Mouse (Mus musculus) embryonic facial prominence, embryonic 15.5 days (tissue): ENCODE data around the gene Cd151. TPM values are rescaled to one million over a fixed set of nuclear protein-coding genes. Genes with fewer than 3 reads are reported as not detected.

Experiments
- ATAC-seq: fragments of 200-750 bp; cut with Nextera tagmentation; 2 replicates; pipeline ENCODE4 v1.8.0; 2017; ENCODE audit warnings: low read depth, moderate TSS enrichment; ENCODE audit not compliant: insufficient number of reproducible peaks, low FRiP score, low TSS enrichment
- H3K27ac ChIP-seq: fragments of 300-500 bp; sonication (generic); replicated peaks from 2 replicates; pipeline ENCODE4 v1.5.1; 2015; ENCODE audit warnings: mild to moderate bottlenecking, inconsistent platforms
- H3K27me3 ChIP-seq: fragments of 300-500 bp; sonication (generic); 2 replicates; pipeline ENCODE4 v1.6.1; 2015; ENCODE audit warnings: inconsistent platforms
- H3K36me3 ChIP-seq: fragments of 300-500 bp; sonication (generic); 2 replicates; pipeline ENCODE4 v1.6.1; 2015; ENCODE audit warnings: mild to moderate bottlenecking, inconsistent platforms
- H3K4me1 ChIP-seq: fragments of 300-500 bp; sonication (generic); 2 replicates; pipeline ENCODE4 v1.6.1; 2015; ENCODE audit warnings: inconsistent platforms
- H3K4me2 ChIP-seq: fragments of 300-500 bp; sonication (generic); replicated peaks from 2 replicates; pipeline ENCODE4 v1.6.1; 2015; ENCODE audit warnings: mild to moderate bottlenecking, inconsistent platforms
- H3K4me3 ChIP-seq: fragments of 300-500 bp; sonication (generic); replicated peaks from 2 replicates; pipeline ENCODE4 v1.5.1; 2015; ENCODE audit warnings: mild to moderate bottlenecking, inconsistent platforms
- H3K9ac ChIP-seq: fragments of 300-500 bp; sonication (generic); 2 replicates; pipeline ENCODE4 v1.6.1; 2015; ENCODE audit warnings: inconsistent platforms
- H3K9me3 ChIP-seq: fragments of 300-500 bp; sonication (generic); replicated peaks from 2 replicates; pipeline ENCODE4 v1.6.1; 2016; ENCODE audit warnings: inconsistent platforms
- WGBS: fragments of 180-500 bp; shearing (Covaris S2); methylation state at CpG from one replicate; pipeline ENCODE4 v1.1.7; 2015; 5-methylcytosine and 5-hydroxymethylcytosine counted together
- polyA plus RNA-seq: library from polyadenylated mRNA; unstranded; fragments of >200 nt; fragmentation: Nextera tagmentation; extraction: Ambion mirVana; gene quantifications from 2 replicates; pipeline ENCODE4 v1.2.1, GENCODE M21; 2015

Gene Cd151
- polyA plus RNA-seq, 1 experiment from 2014 or later: 26.5 TPM

DNA sequence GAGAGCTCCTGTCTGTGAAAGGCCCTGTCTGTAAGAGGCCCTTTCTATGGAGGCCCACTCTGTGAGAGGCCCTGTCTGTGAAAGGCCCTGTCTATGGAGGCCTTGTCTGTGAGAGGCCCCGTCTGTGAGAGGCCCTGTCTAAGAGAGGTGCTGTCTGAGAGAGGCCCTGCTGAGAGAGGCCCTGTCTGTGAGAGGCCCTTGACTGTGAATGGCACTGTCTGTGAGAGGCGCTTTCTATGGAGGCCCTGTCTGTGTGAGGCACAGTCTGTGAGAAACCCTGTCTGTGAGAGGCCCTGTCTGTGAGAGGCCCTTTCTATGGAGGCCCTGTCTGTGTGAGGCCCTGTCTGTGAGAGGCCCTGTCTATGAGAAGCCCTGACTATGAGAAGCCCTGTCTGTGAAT lies 39.1 kb downstream of the Cd151 start:
- WGBS: 83% methylated on average over 2 of the region's 2 CpGs
- ATAC-seq: no peak
- Histone ChIP-seq H3K4me1 (no peaks in the 10 kb centered on the region), H3K4me2 (no peak overlapping the region), H3K27me3 (no peaks in the 10 kb centered on the region), H3K27ac (no peak overlapping the region), H3K36me3 (peaks cover 34% of the 10 kb centered on the region), H3K9me3 (no peaks in the 10 kb centered on the region), H3K4me3 (no peak overlapping the region), H3K9ac (no peak overlapping the region)

DNA sequence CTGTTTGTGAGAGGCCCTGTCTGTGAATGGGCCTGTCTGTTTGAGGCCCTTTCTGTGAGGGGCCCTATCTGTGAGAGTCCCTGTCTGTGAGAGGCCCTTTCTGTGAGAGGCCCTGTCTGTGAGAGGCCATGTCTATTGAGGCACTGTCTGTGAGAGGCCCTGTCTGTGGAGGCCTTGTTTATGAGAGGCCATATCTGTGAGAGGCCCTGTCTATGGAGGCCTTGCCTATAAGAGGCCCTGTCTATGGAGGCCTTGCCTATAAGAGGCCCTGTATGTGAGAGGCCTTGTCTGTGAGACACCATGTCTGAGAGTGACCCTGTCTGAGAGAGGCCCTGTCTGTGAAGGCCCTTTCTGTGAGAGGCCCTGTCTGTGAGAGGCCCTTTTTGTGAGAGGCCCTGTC lies 41.0 kb downstream of the Cd151 start:
- peaks cover 30% of the 10 kb centered on the region for H3K36me3 ChIP-seq
- no peak overlapping the region for H3K27ac ChIP-seq
- no peaks in the 10 kb centered on the region for H3K9me3 ChIP-seq
- ATAC-seq: no peak; the same call in 1 of the 2 replicates
- H3K4me2 ChIP-seq: no peak overlapping the region
- no peak overlapping the region for H3K9ac ChIP-seq
- no peaks in the 10 kb centered on the region for H3K27me3 ChIP-seq
- no peak overlapping the region for H3K4me3 ChIP-seq
- H3K4me1 ChIP-seq: no peaks in the 10 kb centered on the region

DNA sequence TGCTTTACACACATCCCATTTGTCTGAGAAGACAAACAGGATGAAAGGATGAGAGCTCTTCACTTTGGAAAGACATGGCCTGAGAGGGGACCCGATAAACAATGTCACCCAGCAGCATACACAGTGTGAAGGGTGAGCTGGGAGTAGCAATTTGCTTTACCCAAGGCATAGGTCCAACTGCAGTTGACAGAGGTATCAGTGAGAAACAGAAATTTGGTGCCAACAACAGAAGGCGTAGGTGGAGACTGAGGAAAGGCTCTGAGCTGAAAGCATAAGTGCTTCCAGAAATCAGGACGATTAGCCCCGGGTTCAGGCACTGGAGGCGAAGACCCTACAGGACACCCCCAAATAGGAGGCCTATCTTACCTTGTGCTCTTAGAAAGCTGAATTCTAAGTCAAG lies 43.0 kb downstream of the Cd151 start:
- Histone ChIP-seq H3K4me3 (no peak overlapping the region), H3K4me2 (no peak overlapping the region), H3K27ac (no peak overlapping the region), H3K9me3 (no peaks in the 10 kb centered on the region), H3K27me3 (no peaks in the 10 kb centered on the region), H3K9ac (no peak overlapping the region), H3K4me1 (no peaks in the 10 kb centered on the region), H3K36me3 (peaks cover 42% of the 10 kb centered on the region)
- no peak for ATAC-seq
- WGBS: 88% methylated on average over 5 of the region's 5 CpGs

DNA sequence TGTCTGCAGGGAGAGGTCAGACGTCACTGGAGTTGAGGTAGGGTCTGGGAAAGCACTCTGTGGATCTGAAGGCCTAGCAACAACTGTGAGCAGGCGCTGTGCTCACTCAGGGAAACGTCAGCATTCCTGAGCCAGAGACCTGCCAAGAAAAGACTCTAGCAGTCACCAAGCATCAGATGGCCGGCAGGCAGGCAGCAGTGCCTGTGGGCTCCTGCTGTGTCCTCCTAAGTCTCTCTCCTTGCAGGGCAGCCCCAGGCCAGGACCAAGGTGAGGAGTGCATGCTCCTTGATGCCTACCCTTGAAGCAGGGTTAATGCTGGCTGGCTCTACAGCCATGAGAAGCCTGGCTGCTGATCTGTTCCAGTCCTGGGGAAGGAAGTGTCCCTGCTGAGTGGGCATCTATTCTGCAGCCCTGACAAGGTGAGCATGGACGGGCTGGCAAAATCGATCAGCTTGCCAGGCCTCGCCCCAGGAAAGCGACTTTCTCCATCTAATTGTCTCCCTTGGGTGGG lies 43.5 kb downstream of the Cd151 start:
- H3K4me2 ChIP-seq: no peak overlapping the region
- H3K27me3 ChIP-seq: no peaks in the 10 kb centered on the region
- no peak for ATAC-seq
- no peak overlapping the region for H3K27ac ChIP-seq
- H3K4me3 ChIP-seq: no peak overlapping the region
- 68% methylated on average over 8 of the region's 8 CpGs for WGBS
- no peak overlapping the region for H3K9ac ChIP-seq
- H3K9me3 ChIP-seq: no peaks in the 10 kb centered on the region
- no peaks in the 10 kb centered on the region for H3K4me1 ChIP-seq
- peaks cover 45% of the 10 kb centered on the region for H3K36me3 ChIP-seq

DNA sequence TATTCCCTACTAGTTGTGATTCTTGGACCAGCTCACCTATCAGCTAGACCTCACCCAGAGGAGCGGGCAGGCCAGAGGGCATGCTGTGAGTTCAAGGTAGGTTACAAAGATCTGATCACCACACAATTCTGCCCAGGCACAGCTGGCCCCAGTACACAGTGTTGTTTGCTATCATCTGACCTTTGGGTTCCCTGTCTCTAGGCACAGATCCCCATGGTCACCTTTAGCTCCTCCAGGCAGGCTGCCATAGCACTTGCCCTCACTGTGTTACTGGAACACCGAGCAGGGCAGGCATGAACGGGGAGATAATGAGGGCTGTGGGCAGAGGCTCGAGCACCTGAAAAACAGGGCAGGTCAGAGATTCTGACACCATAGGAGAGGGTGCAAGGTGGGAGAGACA lies 50.4 kb downstream of the Cd151 start:
- Histone ChIP-seq H3K4me1 (0 out of 2 replicates have a peak, but pooled peaks cover 2% of the 10 kb centered on the region), H3K36me3 (peaks cover 29% of the 10 kb centered on the region; the same call in 1 of the 2 replicates), H3K9ac (no peak overlapping the region), H3K27ac (0 out of 2 replicates have a peak overlapping the region, but pooled peaks have one; percentile 53), H3K9me3 (no peaks in the 10 kb centered on the region), H3K4me2 (no peak overlapping the region), H3K27me3 (no peaks in the 10 kb centered on the region), H3K4me3 (no peak overlapping the region)
- 89% methylated on average over 4 of the region's 4 CpGs for WGBS
- ATAC-seq: no peak

DNA sequence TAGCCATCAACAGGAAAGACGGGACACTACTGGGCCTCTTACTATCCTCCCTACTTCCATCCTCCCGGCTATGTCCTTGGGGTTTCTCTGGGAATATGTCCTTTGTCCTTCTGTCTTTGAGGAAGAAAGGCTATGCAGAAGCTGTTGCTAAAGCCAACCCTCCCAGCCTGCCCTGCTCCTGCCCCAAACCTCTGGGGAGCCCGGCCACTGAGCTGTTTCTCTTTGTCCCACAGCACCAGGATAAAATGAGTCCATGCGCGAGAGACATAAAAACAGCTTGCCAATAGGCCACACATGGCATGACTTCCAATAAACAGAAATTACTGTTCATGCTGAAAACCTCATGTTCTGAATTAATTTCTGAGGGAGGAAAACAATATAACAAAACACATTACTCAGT lies 51.1 kb downstream of the Cd151 start:
- no peaks in the 10 kb centered on the region for H3K27me3 ChIP-seq
- no peak overlapping the region for H3K4me3 ChIP-seq
- H3K27ac ChIP-seq: peak overlapping the region; percentile 53; the same call in 1 of the 2 replicates
- 0 out of 2 replicates have a peak, but pooled peaks cover 2% of the 10 kb centered on the region for H3K4me1 ChIP-seq
- no peak overlapping the region for H3K4me2 ChIP-seq
- no peaks in the 10 kb centered on the region for H3K9me3 ChIP-seq
- WGBS: 67% methylated on average over 5 of the region's 5 CpGs
- H3K9ac ChIP-seq: no peak overlapping the region
- H3K36me3 ChIP-seq: peaks cover 24% of the 10 kb centered on the region; the same call in 1 of the 2 replicates
- no peak for ATAC-seq

DNA sequence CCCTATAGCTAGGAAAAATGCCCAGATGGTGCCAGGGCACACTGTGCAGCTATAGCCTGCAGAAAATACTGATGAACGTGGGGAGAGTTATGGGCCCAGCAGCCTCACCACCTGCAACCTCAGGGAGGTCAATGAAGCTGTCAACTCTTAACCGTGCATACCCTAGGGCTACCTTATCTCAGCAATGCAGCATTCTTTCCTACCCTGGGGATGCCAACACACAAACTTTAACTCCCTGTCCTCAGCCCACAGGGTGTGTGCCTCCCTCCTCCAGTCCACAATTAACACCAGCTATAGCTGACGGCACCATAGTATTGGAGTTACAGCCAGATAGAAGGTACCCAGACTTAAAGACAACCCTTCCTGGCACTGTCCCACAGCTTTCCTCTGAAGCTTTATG lies 51.7 kb downstream of the Cd151 start:
- peak overlapping the region; percentile 53; the same call in 1 of the 2 replicates for H3K27ac ChIP-seq
- H3K9me3 ChIP-seq: no peaks in the 10 kb centered on the region
- no peak overlapping the region for H3K4me3 ChIP-seq
- no peak overlapping the region for H3K9ac ChIP-seq
- 70% methylated on average over 3 of the region's 3 CpGs for WGBS
- H3K4me1 ChIP-seq: 0 out of 2 replicates have a peak, but pooled peaks cover 2% of the 10 kb centered on the region
- H3K27me3 ChIP-seq: no peaks in the 10 kb centered on the region
- no peak overlapping the region for H3K4me2 ChIP-seq
- peaks cover 19% of the 10 kb centered on the region; the same call in 1 of the 2 replicates for H3K36me3 ChIP-seq
- no peak for ATAC-seq

DNA sequence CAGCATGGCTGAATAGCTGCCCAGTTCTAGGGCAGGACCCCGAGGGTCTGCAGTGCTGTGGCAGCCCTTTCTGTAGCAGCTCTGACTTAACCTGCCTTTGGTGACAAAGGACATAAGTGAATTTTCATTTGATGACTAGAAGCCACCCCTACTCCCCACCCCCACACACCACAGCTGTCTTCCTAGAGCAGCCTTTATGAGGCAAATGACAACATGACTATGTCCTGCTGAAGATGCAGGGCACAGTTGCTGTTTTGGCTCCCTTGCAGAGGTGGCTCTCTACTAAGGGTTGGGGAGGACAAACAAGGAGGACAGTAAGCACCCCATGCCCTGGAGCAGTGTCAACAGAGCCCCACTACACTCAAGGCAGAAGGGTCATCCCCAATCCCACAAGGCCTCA lies 52.6 kb downstream of the Cd151 start:
- H3K4me2 ChIP-seq: no peak overlapping the region
- H3K36me3 ChIP-seq: peaks cover 17% of the 10 kb centered on the region; the same call in 1 of the 2 replicates
- no peak overlapping the region for H3K27ac ChIP-seq
- no peak for ATAC-seq
- 0 out of 2 replicates have a peak, but pooled peaks cover 2% of the 10 kb centered on the region for H3K4me1 ChIP-seq
- no peak overlapping the region for H3K4me3 ChIP-seq
- no peaks in the 10 kb centered on the region for H3K9me3 ChIP-seq
- H3K27me3 ChIP-seq: no peaks in the 10 kb centered on the region
- 76% methylated on average over 1 of the region's 1 CpGs for WGBS
- H3K9ac ChIP-seq: no peak overlapping the region

Other genes with a start within 250 kb of the Cd151 start
- gene Phrf1, start 238.6 kb upstream of the Cd151 start, polyA plus RNA-seq: 68.7 and 73.2 TPM in 2 replicates
- gene Irf7, start 200.9 kb upstream of the Cd151 start, polyA plus RNA-seq: 4.1 and 5.1 TPM in 2 replicates
- gene Cdhr5, start 190.6 kb upstream of the Cd151 start, polyA plus RNA-seq: 0.19 TPM in 1 of 2 replicates, not detected in the other
- 5.3 TPM in 2 replicates for gene Sct, start 188.3 kb upstream of the Cd151 start, polyA plus RNA-seq
- 0.76 and 1.1 TPM in 2 replicates for gene Drd4, start 175.4 kb upstream of the Cd151 start, polyA plus RNA-seq
- 73.5 and 82.0 TPM in 2 replicates for gene Deaf1, start 139.7 kb upstream of the Cd151 start, polyA plus RNA-seq
- gene Tmem80, start 139.7 kb upstream of the Cd151 start, polyA plus RNA-seq: 42.2 and 47.4 TPM in 2 replicates
- 36.1 and 40.5 TPM in 2 replicates for gene Eps8l2, start 128.5 kb upstream of the Cd151 start, polyA plus RNA-seq
- gene Taldo1, start 75.2 kb upstream of the Cd151 start, polyA plus RNA-seq: 278 and 280 TPM in 2 replicates
- gene Gatd1, start 53.3 kb upstream of the Cd151 start, polyA plus RNA-seq: 63.8 and 67.6 TPM in 2 replicates
- gene Cend1, start 37.9 kb upstream of the Cd151 start, polyA plus RNA-seq: 3.1 and 5.3 TPM in 2 replicates
- gene Slc25a22, start 29.5 kb upstream of the Cd151 start, polyA plus RNA-seq: 29.3 and 30.9 TPM in 2 replicates
- gene Pidd1, start 23.4 kb upstream of the Cd151 start, polyA plus RNA-seq: 13.5 and 14.7 TPM in 2 replicates
- gene Rplp2, start 20.0 kb upstream of the Cd151 start, polyA plus RNA-seq: 1,341 and 1,344 TPM in 2 replicates
- 22.2 and 27.9 TPM in 2 replicates for gene Pnpla2, start 12.2 kb upstream of the Cd151 start, polyA plus RNA-seq
- gene Cracr2b, start 6.3 kb upstream of the Cd151 start, polyA plus RNA-seq: 21.6 and 26.9 TPM in 2 replicates
- gene Polr2l, start 7.7 kb downstream of the Cd151 start, polyA plus RNA-seq: 63.9 and 66.4 TPM in 2 replicates
- 60.8 and 67.9 TPM in 2 replicates for gene Tspan4, start 7.8 kb downstream of the Cd151 start, polyA plus RNA-seq
- 43.9 and 47.3 TPM in 2 replicates for gene Chid1, start 72.5 kb downstream of the Cd151 start, polyA plus RNA-seq
- gene Ap2a2, start 94.8 kb downstream of the Cd151 start, polyA plus RNA-seq: 77.0 and 81.9 TPM in 2 replicates
- gene Muc6, start 187.9 kb downstream of the Cd151 start, polyA plus RNA-seq: 0.21 and 0.22 TPM in 2 replicates
- gene Muc2, start 222.9 kb downstream of the Cd151 start, polyA plus RNA-seq: 1.3 and 2.0 TPM in 2 replicates